Mouse (Mus musculus) layer of hippocampus, postnatal 36 days (tissue): ENCODE data around the gene Agr2. TPM values are rescaled to one million over a fixed set of nuclear protein-coding genes. Genes with fewer than 3 reads are reported as not detected.

Experiments used
- DNase-seq, 2 experiments: peaks; one replicate each; pipeline ENCODE4 v3.0.0; 2022
- total RNA-seq, 2 experiments: library from RNA; stranded (reverse); gene quantifications; 2 replicates each; pipeline ENCODE4 v1.2.3; 2021

Gene Agr2
- total RNA-seq: not detected

- no peak for DNase-seq
Measured at GRCm38 (mm10) chr12:35992711-35993110, at the start of gene Agr2. Gene Agr2, plus strand, starts transcription at chr12:35992907.

- no peak for DNase-seq
Measured at GRCm38 (mm10) chr12:35951757-35952156, 41.0 kb upstream of the Agr2 start.

- DNase-seq: no peak
Measured at GRCm38 (mm10) chr12:35957235-35957634, 35.5 kb upstream of the Agr2 start.

- no peak for DNase-seq
Measured at GRCm38 (mm10) chr12:35966098-35966767, 26.5 kb upstream of the Agr2 start.

- no peak for DNase-seq
Measured at GRCm38 (mm10) chr12:35966768-35967141, 26.0 kb upstream of the Agr2 start.

- DNase-seq: no peak
Measured at GRCm38 (mm10) chr12:35975898-35976297, 16.8 kb upstream of the Agr2 start.

GRCm38 (mm10) chr12:35977633-35978246 lies 15.0 kb upstream of the Agr2 start:
- no peak for DNase-seq

GRCm38 (mm10) chr12:35979625-35980024 lies 13.1 kb upstream of the Agr2 start:
- DNase-seq: no peak

GRCm38 (mm10) chr12:35981732-35982360 lies 10.9 kb upstream of the Agr2 start:
- no peak for DNase-seq

GRCm38 (mm10) chr12:35983472-35983871 lies 9.2 kb upstream of the Agr2 start:
- DNase-seq: no peak

GRCm38 (mm10) chr12:35984743-35985142 lies 8.0 kb upstream of the Agr2 start:
- no peak for DNase-seq

- no peak for DNase-seq
Measured at GRCm38 (mm10) chr12:35993583-35993982, 876 bp downstream of the Agr2 start.

- DNase-seq: no peak
Measured at GRCm38 (mm10) chr12:35994098-35994497, 1.4 kb downstream of the Agr2 start.

GRCm38 (mm10) chr12:35995799-35996198 lies 3.1 kb downstream of the Agr2 start:
- no peak for DNase-seq

GRCm38 (mm10) chr12:36004714-36005113 lies 12.0 kb downstream of the Agr2 start:
- DNase-seq: no peak

GRCm38 (mm10) chr12:36007581-36007980 lies 14.9 kb downstream of the Agr2 start:
- no peak for DNase-seq

- DNase-seq: no peak
Measured at GRCm38 (mm10) chr12:36008364-36009047, 15.8 kb downstream of the Agr2 start.

GRCm38 (mm10) chr12:36013216-36013910 lies 20.7 kb downstream of the Agr2 start:
- DNase-seq: no peak

GRCm38 (mm10) chr12:36017791-36018190 lies 25.1 kb downstream of the Agr2 start:
- no peak for DNase-seq

GRCm38 (mm10) chr12:36019572-36019971 lies 26.9 kb downstream of the Agr2 start:
- DNase-seq: no peak

GRCm38 (mm10) chr12:36020081-36020480 lies 27.4 kb downstream of the Agr2 start:
- DNase-seq: no peak

- DNase-seq: no peak
Measured at GRCm38 (mm10) chr12:36020710-36021109, 28.0 kb downstream of the Agr2 start.

GRCm38 (mm10) chr12:36026126-36026525 lies 33.4 kb downstream of the Agr2 start:
- DNase-seq: no peak
